Mouse (Mus musculus) heart, adult 2 months (tissue): Measurements from ENCODE around the gene Hoxd11. TPM values are rescaled to one million over a fixed set of nuclear protein-coding genes. Genes with fewer than 3 reads are reported as not detected.

Source experiments
- DNase-seq, 2 experiments: peaks; one replicate each; pipeline ENCODE4 v3.0.0; 2021
- H3K27ac ChIP-seq: fragments of 200-600 bp; 2 replicates; pipeline ENCODE4 v1.8.1; 2022
- H3K27me3 ChIP-seq: fragments of 200-500 bp; 2 replicates; pipeline ENCODE4 v1.6.1; 2012; ENCODE audit warnings: mild to moderate bottlenecking, low read length, inconsistent platforms, mixed read lengths; ENCODE audit not compliant: control insufficient read depth, insufficient read depth
- H3K36me3 ChIP-seq: fragments of 200-500 bp; 2 replicates; pipeline ENCODE4 v1.6.1; 2012; ENCODE audit warnings: low read length, inconsistent platforms; ENCODE audit not compliant: control insufficient read depth, insufficient read depth
- H3K4me1 ChIP-seq: fragments of 200-500 bp; 2 replicates; pipeline ENCODE4 v1.6.1; 2011; ENCODE audit warnings: low read length; ENCODE audit not compliant: control insufficient read depth, insufficient read depth
- H3K4me3 ChIP-seq: fragments of 200-600 bp; 2 replicates; pipeline ENCODE4 v1.8.1; 2022
- H3K79me2 ChIP-seq: fragments of 200-500 bp; replicated peaks from 2 replicates; pipeline ENCODE4 v1.6.1; 2012; ENCODE audit warnings: mild to moderate bottlenecking, inconsistent platforms, low read length, moderate library complexity, mixed read lengths; ENCODE audit not compliant: control insufficient read depth, insufficient read depth
- H3K9ac ChIP-seq: fragments of 200-500 bp; 2 replicates; pipeline ENCODE4 v1.6.1; 2012; ENCODE audit warnings: low read depth, mild to moderate bottlenecking, control low read depth, inconsistent platforms, low read length, mixed read lengths
- CTCF ChIP-seq: fragments of 200-600 bp; IDR thresholded peaks from 2 replicates; pipeline ENCODE4 v1.8.1; 2022; ENCODE audit warnings: antibody characterized with exemption, mild to moderate bottlenecking, moderate library complexity
- EP300 ChIP-seq: fragments of 200-500 bp; IDR thresholded peaks from 2 replicates; pipeline ENCODE4 v1.6.1; 2011; ENCODE audit warnings: low read depth, low read length, control low read depth; ENCODE audit not compliant: insufficient read depth
- POLR2A ChIP-seq: fragments of 200-500 bp; IDR thresholded peaks from 2 replicates; pipeline ENCODE4 v1.6.1; 2011; ENCODE audit warnings: mild to moderate bottlenecking, low read depth, low read length, control low read depth; ENCODE audit not compliant: insufficient read depth
- whole genome bisulfite sequencing: fragments of 180-500 bp; shearing (Covaris S2); methylation state at CpG from one replicate; pipeline ENCODE4 v1.1.7; 2018; 5-methylcytosine and 5-hydroxymethylcytosine counted together
- intact Hi-C: fragments of 180-260 bp; cut with DNase I; formaldehyde crosslinking; loops from one replicate; pipeline ENCODE4 v1.15.1; 2025
- polyA plus RNA-seq: library from polyadenylated mRNA; depleted of rRNA; stranded (reverse); fragments of >200 nt; gene quantifications from 2 replicates; pipeline ENCODE4 v1.2.3, GENCODE M21; 2012
- total RNA-seq, 2 experiments: library from RNA; stranded (reverse); gene quantifications; 2 replicates each; pipeline ENCODE4 v1.2.3; 2021

Hoxd11 gene
- total and polyA plus RNA-seq, 3 experiments: not detected

- Histone ChIP-seq H3K27ac (no peak overlapping the region), H3K79me2 (no peaks in the 10 kb centered on the region), H3K9ac (no peak overlapping the region), H3K4me1 (no peaks in the 10 kb centered on the region), H3K4me3 (peak overlapping the region; percentile 36), H3K36me3 (no peaks in the 10 kb centered on the region), H3K27me3 (peaks cover 24% of the 10 kb centered on the region)
- no peak for TF ChIP-seq CTCF
- TF ChIP-seq EP300: no peak
- no peak for TF ChIP-seq POLR2A
- WGBS: 1% methylated on average over 71 of the region's 74 CpGs
- DNase-seq: peak in 1 of 2 experiments; percentile 53
- intact Hi-C loops: no loop called here
Measured at GRCm38 (mm10) chr2:74668370-74669229, 10.8 kb upstream of the Hoxd11 start.

GRCm38 (mm10) chr2:74669230-74669578 lies 10.2 kb upstream of the Hoxd11 start:
- Histone ChIP-seq H3K4me3 (no peak overlapping the region), H3K27me3 (peaks cover 26% of the 10 kb centered on the region), H3K27ac (no peak overlapping the region), H3K36me3 (no peaks in the 10 kb centered on the region), H3K9ac (no peak overlapping the region), H3K79me2 (no peaks in the 10 kb centered on the region), H3K4me1 (no peaks in the 10 kb centered on the region)
- intact Hi-C loops: no loop called here
- 5% methylated on average over 3 of the region's 3 CpGs for WGBS
- no peak for DNase-seq
- TF ChIP-seq EP300: no peak
- no peak for TF ChIP-seq POLR2A
- TF ChIP-seq CTCF: no peak

GRCm38 (mm10) chr2:74669650-74670235 lies 9.6 kb upstream of the Hoxd11 start:
- Histone ChIP-seq H3K4me3 (no peak overlapping the region), H3K36me3 (no peaks in the 10 kb centered on the region), H3K79me2 (no peaks in the 10 kb centered on the region), H3K27me3 (peaks cover 26% of the 10 kb centered on the region), H3K27ac (no peak overlapping the region), H3K9ac (no peak overlapping the region), H3K4me1 (no peaks in the 10 kb centered on the region)
- 6% methylated on average over 14 of the region's 14 CpGs for WGBS
- intact Hi-C loops: loop anchor here (5.0 kb wide), 1 partner anchor 1087 kb away; the partner anchor contains the start of gene Chrna1
- DNase-seq: no peak
- TF ChIP-seq EP300 (no peak), POLR2A (no peak), CTCF (no peak)

- Histone ChIP-seq H3K27me3 (peaks cover 34% of the 10 kb centered on the region), H3K36me3 (no peaks in the 10 kb centered on the region), H3K79me2 (no peaks in the 10 kb centered on the region), H3K9ac (no peak overlapping the region), H3K4me3 (no peak overlapping the region), H3K27ac (no peak overlapping the region), H3K4me1 (no peaks in the 10 kb centered on the region)
- TF ChIP-seq POLR2A (no peak), EP300 (no peak), CTCF (no peak)
- intact Hi-C loops: loop anchor here (5.0 kb wide), 1 partner anchor 1088 kb away; the partner anchor contains the start of gene Chrna1
- no peak for DNase-seq
- WGBS: 11% methylated on average over 3 of the region's 3 CpGs
Measured at GRCm38 (mm10) chr2:74670632-74671188, 8.6 kb upstream of the Hoxd11 start.

- no peaks in the 10 kb centered on the region for H3K79me2 ChIP-seq
- no peaks in the 10 kb centered on the region for H3K36me3 ChIP-seq
- no peak for DNase-seq
- no peak for TF ChIP-seq POLR2A
- no peak for TF ChIP-seq EP300
- TF ChIP-seq CTCF: no peak
- H3K27me3 ChIP-seq: peaks cover 33% of the 10 kb centered on the region
- no peaks in the 10 kb centered on the region for H3K4me1 ChIP-seq
- no peak overlapping the region for H3K4me3 ChIP-seq
- no peak overlapping the region for H3K27ac ChIP-seq
- intact Hi-C loops: loop anchor here (2.0 to 5.0 kb wide), 2 partner anchors 707 to 1090 kb away; partner anchors contain the start of gene Chrna1
- no peak overlapping the region for H3K9ac ChIP-seq
- WGBS: 54% methylated on average over 5 of the region's 5 CpGs
Measured at GRCm38 (mm10) chr2:74671847-74672246, 7.5 kb upstream of the Hoxd11 start.
